Mouse (Mus musculus) spleen, postnatal 10 days (tissue): ENCODE measurements around the gene Wdfy3.

Source experiments
- DNase-seq, 2 experiments: peaks; one replicate each; pipeline ENCODE4 v3.0.0; 2021 to 2022; ENCODE audit warnings: low spot score in 2 of 2

Gene Wdfy3

DNA sequence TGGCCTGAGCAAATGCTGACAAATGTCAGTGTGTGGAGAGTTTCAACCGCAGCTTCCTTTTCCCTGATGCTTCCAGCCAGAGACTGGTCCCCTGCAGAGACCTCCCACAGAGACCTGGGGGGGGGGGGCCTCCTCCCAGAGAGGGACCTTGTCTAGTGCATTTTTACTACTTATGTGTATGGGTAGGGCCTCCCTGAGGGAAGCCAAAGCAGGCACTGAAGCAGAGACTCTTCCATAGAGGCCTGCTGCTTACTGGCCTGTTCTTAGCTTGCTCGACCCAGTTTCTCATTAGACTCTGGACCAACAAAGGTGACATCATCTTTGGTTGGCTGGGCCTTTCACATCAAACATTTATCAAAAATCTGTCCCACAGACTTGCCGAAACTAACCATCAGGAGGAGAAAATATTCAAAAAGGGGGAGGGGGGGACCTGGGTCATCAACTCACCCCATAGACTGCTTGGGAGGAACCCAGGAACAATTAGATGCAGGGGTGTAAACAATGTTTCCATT lies 14.5 kb downstream of the Wdfy3 start:
- DNase-seq: no peak

DNA sequence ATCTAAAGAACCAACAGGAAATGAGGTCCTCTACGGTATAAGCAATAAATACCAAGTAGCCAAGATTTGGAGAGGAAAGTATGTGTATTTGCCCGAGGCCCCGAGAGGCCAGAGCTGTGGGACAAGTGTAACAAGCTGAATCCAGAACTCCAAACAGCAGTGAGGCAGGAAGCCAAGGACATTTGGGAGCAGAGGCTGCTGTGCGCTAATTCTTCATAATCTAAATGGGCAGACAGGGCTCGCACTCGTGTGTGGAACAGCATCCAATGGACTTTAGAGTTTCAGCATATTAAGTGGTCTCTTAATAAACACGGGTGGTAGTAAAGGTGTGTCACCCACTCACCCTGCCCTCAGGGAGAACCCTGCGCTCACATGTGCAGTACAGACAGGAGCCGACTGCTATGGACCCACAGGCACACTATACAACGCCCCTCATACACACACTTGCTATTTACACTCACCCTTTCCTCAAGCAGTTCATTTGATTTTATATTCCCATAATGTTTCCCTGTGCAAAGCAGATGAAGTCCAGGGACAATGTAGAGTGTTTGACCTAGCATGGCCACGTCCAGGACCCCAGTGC lies 15.1 kb downstream of the Wdfy3 start:
- DNase-seq: no peak

DNA sequence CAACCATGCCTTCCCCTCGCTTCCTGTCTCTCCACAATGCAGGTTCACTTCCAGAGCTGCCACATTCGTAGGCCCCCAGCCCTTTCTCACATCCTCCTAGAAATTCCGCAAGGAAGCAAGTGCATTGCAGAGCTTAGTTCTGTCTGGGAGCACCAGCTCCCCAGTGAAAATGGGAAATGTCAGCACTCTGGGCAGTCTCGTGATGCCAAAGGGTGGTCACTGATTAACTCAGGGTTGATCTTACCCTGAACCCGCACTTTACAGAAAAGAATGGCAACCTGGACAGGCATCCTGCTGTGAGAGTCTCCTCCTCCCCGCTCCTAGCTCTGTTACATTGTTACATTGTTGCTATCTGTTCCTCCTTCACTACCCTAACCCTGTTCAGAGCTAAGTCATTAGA lies 16.8 kb downstream of the Wdfy3 start:
- no peak for DNase-seq

DNA sequence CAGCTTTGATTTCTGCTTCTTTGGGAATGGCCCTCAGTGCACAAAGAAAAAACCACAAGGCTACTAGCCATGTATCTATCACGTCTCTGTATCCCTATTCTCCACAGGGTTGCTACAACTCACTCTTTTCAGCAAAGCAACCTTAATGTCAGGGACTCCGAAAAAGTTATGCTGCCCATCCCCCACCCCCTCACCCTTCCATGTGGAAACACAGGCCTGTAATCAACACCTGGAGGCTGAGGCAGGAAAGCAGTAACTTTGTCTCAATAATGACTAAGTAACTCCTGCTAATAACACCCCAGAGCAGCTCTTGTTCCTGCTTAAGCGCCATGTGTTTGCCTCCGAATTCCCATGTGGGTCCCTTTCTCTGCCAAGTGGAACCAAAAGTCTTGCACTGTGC lies 17.3 kb downstream of the Wdfy3 start:
- DNase-seq: no peak

DNA sequence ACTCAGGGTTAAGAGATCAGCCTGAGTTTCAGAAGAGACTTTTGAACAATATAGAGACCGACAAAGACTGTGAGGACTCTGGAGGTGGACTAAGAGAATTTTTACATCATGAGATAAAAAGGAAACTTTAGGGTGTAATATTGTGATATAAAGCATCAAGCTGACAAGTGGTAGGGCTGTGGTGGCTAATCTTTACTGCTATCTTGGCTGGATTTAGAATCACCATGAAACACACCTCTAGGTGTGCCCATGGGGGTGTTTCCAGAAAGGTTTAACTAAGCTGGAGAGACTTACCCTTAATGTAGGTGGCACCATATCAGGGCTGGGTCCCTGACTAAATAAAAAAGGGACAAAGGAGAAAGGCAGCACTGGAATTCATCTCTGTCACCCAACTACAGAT lies 19.0 kb downstream of the Wdfy3 start:
- DNase-seq: no peak

DNA sequence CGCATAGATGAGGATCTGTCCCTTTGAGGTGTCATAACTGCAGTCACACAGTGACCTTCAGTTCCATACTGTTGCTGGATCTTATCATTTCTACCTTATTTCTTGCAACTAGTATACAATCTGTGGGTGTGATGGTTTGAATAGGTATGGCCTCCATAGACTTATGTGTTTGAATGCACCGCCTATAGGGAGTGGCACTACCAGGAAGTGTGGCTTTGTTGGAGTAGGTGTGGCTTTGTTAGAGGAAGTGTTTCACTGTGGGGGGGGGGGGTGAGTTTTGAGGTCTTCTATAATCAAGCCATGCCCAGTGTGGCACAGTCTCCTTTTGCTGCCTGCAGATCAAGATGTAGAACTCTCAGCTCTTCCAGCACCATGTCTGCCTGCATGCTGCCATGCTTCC lies 21.3 kb downstream of the Wdfy3 start:
- DNase-seq: no peak

DNA sequence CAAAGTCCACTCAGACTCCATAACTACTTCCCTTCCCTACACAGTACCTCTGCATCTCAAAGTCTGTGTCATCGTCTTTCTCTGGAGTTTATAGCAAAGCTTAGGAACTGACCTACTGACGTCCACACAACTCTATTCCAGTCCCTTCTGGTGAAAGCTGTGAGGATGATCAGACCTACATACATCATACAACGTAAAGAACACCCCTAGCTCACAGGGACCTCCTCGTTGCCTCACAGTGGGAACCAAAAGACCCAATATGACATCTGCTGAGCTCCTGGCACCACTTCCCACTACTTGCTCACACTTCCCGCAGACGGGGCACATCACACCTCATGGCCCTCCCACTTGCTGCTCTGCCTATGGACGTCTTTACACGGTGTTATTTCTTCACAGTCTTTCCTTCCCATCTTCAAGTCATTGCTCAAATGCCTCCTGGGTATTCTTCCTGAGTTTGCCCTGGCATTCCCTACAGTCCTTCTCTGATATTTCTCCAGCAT lies 23.1 kb downstream of the Wdfy3 start:
- DNase-seq: no peak

DNA sequence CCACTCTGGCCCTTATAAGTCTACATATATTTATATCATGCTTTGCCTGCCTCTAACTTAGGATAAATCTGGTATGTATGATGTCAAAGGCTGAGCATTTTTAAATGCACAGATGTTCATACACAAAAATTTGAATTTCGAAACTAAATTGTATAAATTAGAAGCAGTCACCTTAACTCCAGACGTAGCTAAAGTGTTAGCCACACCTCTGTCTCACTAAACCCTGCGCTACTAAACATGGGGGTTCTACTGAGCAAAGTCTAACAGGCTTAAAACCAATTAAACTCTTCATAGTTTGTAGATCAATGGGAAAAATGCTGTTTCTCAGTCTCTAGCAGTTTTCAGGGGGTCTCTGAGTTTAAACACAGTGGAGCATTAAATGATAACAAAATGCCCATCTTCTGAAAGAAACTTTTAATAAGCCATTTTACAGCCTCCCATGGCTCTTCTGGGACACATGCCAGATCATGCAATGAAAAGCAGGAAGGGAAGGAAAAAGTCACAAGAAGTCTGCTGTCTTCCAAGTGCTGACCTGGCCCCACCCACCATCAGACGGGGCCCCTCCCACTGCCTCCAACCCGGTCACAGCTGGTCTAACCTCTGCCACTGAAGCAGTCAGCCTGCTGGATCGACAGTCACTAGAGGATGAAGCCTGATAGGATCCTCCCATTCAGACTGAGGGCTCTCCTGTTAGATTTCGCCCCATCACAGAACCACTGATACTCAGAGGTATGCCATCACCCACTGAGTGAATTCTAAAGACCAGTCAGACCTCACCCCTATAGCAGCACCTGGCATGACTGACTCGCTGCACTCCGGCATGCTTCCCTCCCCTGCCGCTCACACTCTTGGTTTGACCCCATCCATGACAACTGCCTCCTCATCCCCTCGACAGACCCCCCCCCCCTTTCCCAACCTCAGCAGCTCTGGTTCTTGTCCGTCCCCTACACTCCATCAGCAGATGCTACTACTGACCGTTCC lies 23.8 kb downstream of the Wdfy3 start:
- peak; percentile 13 to 52 for DNase-seq

DNA sequence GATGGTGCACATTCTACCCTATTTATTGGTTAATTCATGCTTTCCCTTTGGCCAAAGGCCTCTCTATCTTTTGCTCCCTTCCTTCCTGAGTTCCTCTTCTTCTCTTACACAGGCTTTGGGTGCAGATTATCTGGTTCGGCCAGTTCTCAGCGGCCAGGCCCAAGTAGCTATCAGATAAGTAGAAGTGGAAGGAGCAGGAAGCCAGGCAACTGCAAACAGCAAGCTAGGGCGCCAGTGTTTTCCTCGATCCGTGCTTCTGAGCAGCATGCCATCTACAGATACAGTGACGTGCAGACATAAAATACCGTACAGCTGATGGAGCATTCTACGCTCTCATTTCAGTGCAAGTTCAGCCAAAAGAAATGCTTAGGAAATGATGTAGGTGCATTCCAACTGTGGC lies 24.5 kb downstream of the Wdfy3 start:
- peak in 1 of 2 experiments; percentile 26 for DNase-seq

DNA sequence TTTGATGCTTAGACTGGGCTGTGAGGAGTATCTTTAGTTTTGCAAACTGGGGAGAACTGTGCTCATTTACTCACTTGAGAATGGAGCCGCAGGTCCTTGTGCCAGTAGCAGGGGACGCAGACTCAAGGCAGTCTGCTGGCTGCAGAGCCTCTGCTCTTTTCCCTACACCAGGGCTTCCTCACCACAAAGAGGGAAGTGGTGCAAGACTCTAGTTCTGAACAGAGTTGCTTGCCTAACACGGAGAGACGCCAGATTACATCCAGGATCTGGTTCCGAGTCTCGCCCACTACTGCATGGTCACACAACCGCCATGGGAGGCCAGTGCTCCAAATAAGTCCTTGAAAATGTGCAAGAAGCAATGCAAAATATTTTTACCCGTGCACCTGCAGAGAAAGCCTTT lies 36.4 kb downstream of the Wdfy3 start:
- no peak for DNase-seq

DNA sequence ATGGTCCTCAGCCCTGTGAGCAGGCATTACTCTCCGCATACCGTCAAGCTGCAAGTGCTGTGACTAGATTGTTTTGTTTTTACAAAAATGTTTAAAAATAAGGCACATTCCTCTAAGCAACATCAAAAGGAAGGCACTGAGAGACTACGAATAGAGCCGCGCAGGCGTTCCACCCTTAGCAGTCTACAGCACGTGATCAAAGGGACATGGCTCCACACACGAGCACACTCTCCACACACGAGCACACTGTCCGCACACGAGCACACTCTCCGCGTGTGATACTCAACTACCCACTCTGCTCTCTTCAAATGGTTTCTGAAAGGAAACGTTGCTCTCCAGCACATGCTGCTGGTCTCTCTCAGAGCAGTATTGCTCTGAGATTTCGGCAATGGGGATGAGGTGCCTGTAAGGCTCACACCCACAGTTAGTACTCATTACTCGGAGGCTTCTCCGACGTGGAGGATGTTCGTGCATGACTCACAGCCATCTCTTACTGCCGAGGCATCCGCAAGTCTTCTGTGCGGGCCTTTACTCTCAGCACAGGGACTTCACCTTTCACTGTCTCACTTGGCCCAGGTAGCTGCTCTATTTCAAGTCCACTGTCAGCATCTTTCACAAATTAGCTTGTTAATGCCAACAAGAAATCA lies 37.0 kb downstream of the Wdfy3 start:
- no peak for DNase-seq

DNA sequence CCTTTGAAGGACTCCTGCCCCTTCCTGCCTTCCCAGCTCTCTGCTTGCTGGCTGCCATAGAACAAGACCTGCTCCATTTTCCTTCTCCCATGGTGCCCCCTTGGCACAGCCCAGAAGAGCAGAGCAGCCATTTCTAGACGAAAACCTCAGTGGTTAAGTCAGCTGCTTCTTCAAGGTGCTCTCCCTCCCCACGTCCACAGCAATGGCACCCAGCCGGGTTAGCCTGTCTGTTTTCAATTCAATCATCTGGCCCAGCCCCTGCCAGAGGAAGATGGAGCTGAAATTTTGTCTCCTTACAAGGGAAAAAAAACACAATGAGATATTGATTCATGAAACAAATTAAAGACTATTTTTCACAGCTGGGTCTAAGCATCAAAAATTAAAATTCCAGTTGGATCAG lies 37.5 kb downstream of the Wdfy3 start:
- DNase-seq: no peak

DNA sequence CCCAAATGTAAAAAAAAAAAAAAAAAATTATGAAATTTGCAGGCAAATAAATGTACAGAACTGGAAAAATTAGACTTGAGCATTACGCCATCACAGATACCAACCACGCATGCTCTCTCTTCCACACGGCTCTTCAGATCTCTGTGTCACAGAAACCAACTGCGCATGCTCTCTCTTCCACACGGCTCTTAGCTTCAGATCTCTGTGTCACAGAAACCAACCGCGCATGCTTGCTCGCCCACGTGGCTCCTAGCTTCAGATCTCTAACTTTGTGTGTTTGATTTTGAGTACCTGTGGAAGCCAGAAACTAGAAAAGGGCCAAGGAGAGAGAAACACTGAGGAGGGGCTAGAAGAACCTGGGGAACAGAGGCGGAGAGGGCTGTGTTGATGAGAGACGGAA lies 46.3 kb downstream of the Wdfy3 start:
- no peak for DNase-seq

DNA sequence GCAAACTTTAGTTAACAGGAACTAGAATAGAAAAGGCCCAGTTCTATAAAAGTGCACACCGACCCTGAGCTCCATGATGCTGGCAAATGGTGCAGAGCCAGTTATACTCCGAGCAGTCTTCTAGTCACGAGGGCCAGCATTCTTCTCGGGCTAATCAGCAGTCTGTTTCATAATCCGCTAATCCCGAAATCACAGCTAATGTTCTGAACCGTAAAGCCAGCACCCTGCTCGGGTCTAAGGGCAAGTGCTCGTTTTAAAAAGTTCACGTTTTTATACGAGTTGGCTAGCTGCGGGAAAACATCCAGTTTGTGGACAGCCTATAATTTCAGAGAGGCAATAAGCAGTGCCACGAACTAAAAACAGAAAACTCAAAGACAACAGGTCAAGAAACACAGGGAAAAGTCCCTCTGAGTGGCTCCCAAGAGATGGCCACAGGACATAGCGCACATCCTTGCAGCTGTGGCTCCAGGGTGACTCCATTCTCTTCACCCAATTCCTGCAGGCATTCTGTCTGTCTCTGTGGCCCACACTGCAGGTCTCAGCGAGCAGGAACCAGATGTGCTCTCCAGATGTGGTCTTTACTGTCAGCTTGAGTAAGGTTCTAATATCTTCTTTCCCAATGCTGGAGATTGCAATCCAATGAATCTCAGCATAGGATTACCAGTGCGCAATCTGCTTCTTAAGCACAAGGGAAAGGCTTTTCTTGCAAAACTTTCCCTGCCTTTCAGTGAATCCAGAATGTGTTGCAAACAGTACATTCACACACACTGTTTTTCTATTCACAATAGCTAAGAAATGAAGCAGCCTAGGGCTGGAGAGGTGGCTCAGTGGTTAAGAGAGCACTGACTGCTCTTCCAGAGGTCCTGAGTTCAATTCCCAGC lies 47.5 kb downstream of the Wdfy3 start:
- DNase-seq: no peak

DNA sequence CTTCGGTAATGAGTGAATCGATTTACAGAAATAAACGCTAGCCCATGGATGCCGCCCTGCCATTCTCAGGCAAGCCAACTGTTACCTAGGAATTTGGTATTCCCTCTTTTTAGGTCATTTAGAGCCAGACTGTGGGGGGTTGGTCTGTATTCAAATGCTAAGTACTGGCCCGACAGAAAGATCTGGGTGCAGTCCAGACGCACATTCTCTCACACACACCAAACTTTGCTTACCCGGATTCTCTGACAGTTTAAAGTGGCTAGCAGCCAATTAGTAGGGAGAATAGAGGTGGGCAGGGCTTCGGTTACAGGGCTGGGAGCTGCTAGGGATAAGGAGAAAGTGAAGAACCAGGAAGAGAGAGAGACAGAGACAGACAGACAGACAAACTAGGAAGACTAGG lies 55.5 kb downstream of the Wdfy3 start:
- no peak for DNase-seq

DNA sequence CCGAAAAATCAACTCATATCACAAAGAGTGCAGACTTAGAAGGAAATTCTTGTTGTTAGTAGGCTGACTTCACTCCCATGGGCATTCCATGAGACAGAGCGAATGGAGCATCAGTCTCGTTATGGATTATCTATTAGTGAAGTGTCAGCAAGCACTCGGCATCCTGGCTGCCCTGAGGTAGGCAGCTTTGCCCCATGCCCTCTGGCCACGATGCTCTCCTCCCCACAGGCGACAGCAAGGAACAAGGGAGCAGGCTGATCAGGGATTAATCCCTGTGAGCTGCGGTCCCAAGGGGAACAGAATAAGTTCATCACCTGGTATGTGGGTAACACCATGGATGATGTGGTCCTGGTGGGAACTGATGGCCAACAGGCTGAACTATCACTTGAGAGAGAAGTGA lies 55.9 kb downstream of the Wdfy3 start:
- no peak for DNase-seq

DNA sequence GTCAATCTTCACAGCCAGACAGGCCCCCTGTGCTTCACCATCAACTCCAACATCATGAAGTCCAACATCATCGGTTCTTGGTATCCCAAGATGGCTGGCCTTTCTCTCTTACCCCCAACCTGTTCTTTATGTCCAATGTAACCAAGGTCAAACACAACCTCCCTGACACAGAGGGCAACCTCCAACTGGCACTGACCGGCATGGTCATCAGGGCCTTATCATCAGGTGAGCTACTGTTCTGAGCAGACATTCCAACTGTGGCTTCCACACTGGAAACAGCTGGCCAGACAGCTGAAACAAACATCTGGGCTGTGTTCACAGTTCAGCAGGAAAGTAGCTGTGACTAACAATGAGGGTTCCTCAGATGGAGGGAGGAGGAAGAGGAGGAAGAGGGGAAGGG lies 58.8 kb downstream of the Wdfy3 start:
- no peak for DNase-seq

DNA sequence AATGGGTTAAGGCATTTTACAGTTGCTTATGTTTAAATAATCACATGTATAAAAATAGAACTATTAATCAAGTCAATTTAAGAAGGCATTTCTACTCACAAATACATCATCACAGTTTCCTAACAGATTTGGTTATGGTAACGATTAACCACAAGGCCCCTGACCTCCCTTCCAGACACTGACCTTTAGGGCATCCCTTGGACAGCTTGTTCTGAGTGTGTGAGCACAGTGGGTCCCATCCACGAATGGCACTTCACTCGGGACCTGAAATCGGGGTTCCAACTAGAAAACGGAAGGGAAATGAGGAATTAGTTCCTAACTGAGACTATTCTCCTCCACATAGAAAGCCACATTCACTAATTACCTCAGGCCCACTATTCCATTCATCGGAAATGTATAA lies 60.1 kb downstream of the Wdfy3 start:
- DNase-seq: no peak

DNA sequence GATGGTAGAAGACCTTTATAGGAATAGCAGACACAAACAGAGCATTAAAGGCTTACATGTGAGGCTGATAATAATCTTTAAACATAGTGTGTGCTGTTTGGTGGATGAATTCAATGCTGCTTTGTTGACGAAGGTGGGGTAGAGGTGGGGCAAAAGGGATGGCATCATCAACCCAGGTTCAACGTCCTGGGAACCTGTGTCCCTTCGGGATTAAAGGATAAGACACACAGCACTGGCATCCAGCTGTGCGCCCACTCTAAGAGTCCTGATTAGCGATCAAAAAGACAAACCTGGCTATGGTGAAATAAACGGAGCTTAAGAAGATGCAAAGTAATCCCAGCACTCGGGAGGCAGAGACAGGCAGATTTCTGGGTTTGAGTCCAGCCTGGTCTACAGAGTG lies 61.0 kb downstream of the Wdfy3 start:
- no peak for DNase-seq

DNA sequence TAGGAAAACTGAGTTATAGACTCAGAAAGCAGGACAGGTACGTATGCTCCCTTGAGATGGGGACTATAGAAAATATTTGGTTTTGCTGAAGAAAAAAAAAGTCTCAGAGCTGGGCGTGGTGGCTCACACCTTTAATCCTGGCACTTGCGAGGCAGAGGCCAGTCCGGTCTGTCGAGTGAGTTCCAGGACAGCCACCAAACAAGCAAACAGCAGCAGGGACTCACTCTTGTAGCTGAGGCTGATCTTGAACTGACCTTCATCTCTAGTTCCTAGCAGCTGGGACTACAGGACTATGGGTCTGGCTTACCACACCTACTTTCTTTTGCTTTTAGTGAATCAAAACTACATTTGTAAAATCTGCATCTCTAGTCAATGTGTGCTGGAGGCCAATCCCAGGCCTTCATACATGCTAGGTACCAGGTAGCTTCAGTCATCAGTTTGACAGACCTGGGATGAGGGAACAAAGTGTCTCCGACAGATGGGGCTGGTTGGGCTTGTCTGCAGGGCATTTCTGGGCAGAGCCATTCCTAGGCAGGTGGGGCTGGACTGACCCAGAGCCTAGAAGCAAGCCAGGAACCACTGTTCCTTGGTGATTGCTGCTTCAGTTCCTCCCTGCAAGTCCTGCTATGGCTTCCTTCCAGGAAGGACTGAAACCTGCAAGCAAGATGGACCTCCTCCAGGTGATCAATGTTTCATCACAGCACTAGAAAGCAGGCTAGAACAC lies 63.3 kb downstream of the Wdfy3 start:
- DNase-seq: no peak

DNA sequence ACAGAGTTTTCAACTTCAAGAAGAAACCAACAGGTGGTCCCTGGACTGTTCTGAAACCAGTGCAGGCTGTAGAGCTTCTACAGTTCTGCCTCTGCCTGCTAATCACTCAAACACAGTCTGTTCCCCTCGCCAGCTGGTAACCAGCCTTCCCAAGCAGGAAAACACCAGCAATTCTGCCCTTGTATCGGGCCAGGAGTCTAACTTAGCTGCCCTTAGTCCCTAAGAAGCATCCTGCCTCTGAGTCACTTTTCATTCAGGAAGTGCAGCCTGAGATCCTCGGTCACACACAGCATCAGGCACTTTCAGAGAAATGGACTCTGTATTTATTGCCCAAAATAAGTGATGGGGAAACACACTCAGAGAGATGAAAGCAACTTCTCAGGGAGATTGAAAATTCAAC lies 66.3 kb downstream of the Wdfy3 start:
- DNase-seq: no peak
